Mouse (Mus musculus) lung, embryonic 14.5 days (tissue): ENCODE measurements around the gene Tcf25. TPM values are rescaled to one million over a fixed set of nuclear protein-coding genes. Genes with fewer than 3 reads are reported as not detected.

Experiments used
- ATAC-seq: fragments of 200-750 bp; cut with Nextera tagmentation; 2 replicates; pipeline ENCODE4 v1.8.0; 2017; ENCODE audit warnings: mild to moderate bottlenecking, moderate TSS enrichment, moderate library complexity; ENCODE audit not compliant: insufficient read depth
- DNase-seq: peaks from one replicate; pipeline ENCODE4 v3.0.0-alpha.2; 2015
- H3K27ac ChIP-seq: fragments of 300-500 bp; sonication (generic); 2 replicates; pipeline ENCODE4 v1.5.1; 2014; ENCODE audit warnings: low read depth, mild to moderate bottlenecking, moderate library complexity
- H3K27me3 ChIP-seq: fragments of 300-500 bp; sonication (generic); 2 replicates; pipeline ENCODE4 v1.6.1; 2014; ENCODE audit warnings: low read length, control low read depth; ENCODE audit not compliant: insufficient read depth
- H3K36me3 ChIP-seq: fragments of 300-500 bp; sonication (generic); 2 replicates; pipeline ENCODE4 v1.6.1; 2014; ENCODE audit warnings: control low read depth; ENCODE audit not compliant: insufficient read depth
- H3K4me1 ChIP-seq: fragments of 300-500 bp; sonication (generic); 2 replicates; pipeline ENCODE4 v1.6.1; 2014; ENCODE audit warnings: antibody characterized with exemption, control low read depth; ENCODE audit not compliant: insufficient read depth
- H3K4me2 ChIP-seq: fragments of 300-500 bp; sonication (generic); 2 replicates; pipeline ENCODE4 v1.6.1; 2014; ENCODE audit warnings: mild to moderate bottlenecking
- H3K4me3 ChIP-seq: fragments of 300-500 bp; sonication (generic); 2 replicates; pipeline ENCODE4 v1.5.1; 2014; ENCODE audit warnings: low read depth, low read length
- H3K9ac ChIP-seq: fragments of 300-500 bp; sonication (generic); 2 replicates; pipeline ENCODE4 v1.6.1; 2014
- H3K9me3 ChIP-seq: fragments of 300-500 bp; sonication (generic); 2 replicates; pipeline ENCODE4 v1.6.1; 2016; ENCODE audit warnings: low read depth, low read length, control low read depth
- CTCF ChIP-seq: IDR thresholded peaks from 2 replicates; pipeline ENCODE4 v1.5.1; 2016; ENCODE audit warnings: antibody characterized with exemption, low read depth
- WGBS: fragments of 180-500 bp; shearing (Covaris S2); extraction: QIAGEN DNeasy Blood & Tissue Kit; methylation state at CpG from one replicate; pipeline ENCODE4 v1.1.7; 2014; 5-methylcytosine and 5-hydroxymethylcytosine counted together
- polyA plus RNA-seq: library from polyadenylated mRNA; unstranded; fragments of >200 nt; fragmentation: Nextera tagmentation; extraction: Ambion mirVana; gene quantifications from 2 replicates; pipeline ENCODE4 v1.2.1, GENCODE M21; 2014

Tcf25 gene
- polyA plus RNA-seq, 1 experiment from 2014 or later: 146 TPM

- no peak overlapping the region for H3K9ac ChIP-seq
- no peak overlapping the region for H3K4me3 ChIP-seq
- DNase-seq (no peak), ATAC-seq (no peak)
- no peaks in the 10 kb centered on the region for H3K36me3 ChIP-seq
- no peak overlapping the region for H3K4me2 ChIP-seq
- no peak overlapping the region for H3K27ac ChIP-seq
- TF ChIP-seq CTCF: no peak
- peaks cover 3% of the 10 kb centered on the region; the same call in 1 of the 2 replicates for H3K4me1 ChIP-seq
- H3K27me3 ChIP-seq: no peaks in the 10 kb centered on the region
- 73% methylated on average over 27 of the region's 27 CpGs for WGBS
- H3K9me3 ChIP-seq: no peaks in the 10 kb centered on the region
Measured at GRCm38 (mm10) chr8:123341040-123342015, 32.2 kb upstream of the Tcf25 start.

- no peak overlapping the region for H3K9ac ChIP-seq
- H3K27ac ChIP-seq: no peak overlapping the region
- DNase-seq (peak; percentile 24), ATAC-seq (no peak)
- TF ChIP-seq CTCF: no peak
- no peaks in the 10 kb centered on the region for H3K36me3 ChIP-seq
- peaks cover 3% of the 10 kb centered on the region; the same call in 1 of the 2 replicates for H3K4me1 ChIP-seq
- H3K4me3 ChIP-seq: no peak overlapping the region
- WGBS: 75% methylated on average over 8 of the region's 8 CpGs
- H3K27me3 ChIP-seq: no peaks in the 10 kb centered on the region
- H3K4me2 ChIP-seq: no peak overlapping the region
- H3K9me3 ChIP-seq: no peaks in the 10 kb centered on the region
Measured at GRCm38 (mm10) chr8:123342253-123342652, 31.3 kb upstream of the Tcf25 start.

- Histone ChIP-seq H3K36me3 (no peaks in the 10 kb centered on the region), H3K27ac (no peak overlapping the region), H3K9me3 (no peaks in the 10 kb centered on the region), H3K27me3 (no peaks in the 10 kb centered on the region), H3K4me3 (no peak overlapping the region), H3K4me1 (peaks cover 7% of the 10 kb centered on the region), H3K4me2 (no peak overlapping the region; the same call in 1 of the 2 replicates), H3K9ac (no peak overlapping the region)
- no peak for TF ChIP-seq CTCF
- DNase-seq (no peak), ATAC-seq (no peak)
- WGBS: 56% methylated on average over 7 of the region's 7 CpGs
Measured at GRCm38 (mm10) chr8:123342911-123343310, 30.6 kb upstream of the Tcf25 start.

- WGBS: 69% methylated on average over 12 of the region's 12 CpGs
- no peaks in the 10 kb centered on the region for H3K27me3 ChIP-seq
- DNase-seq (peak; percentile 30), ATAC-seq (no peak)
- no peaks in the 10 kb centered on the region for H3K36me3 ChIP-seq
- H3K4me2 ChIP-seq: no peak overlapping the region; the same call in 1 of the 2 replicates
- no peak overlapping the region for H3K9ac ChIP-seq
- peaks cover 10% of the 10 kb centered on the region for H3K4me1 ChIP-seq
- H3K4me3 ChIP-seq: no peak overlapping the region
- TF ChIP-seq CTCF: no peak
- H3K27ac ChIP-seq: no peak overlapping the region
- no peaks in the 10 kb centered on the region for H3K9me3 ChIP-seq
Measured at GRCm38 (mm10) chr8:123343422-123343821, 30.1 kb upstream of the Tcf25 start.

- no peak overlapping the region for H3K4me2 ChIP-seq
- H3K27me3 ChIP-seq: no peaks in the 10 kb centered on the region
- H3K4me1 ChIP-seq: peaks cover 17% of the 10 kb centered on the region
- no peaks in the 10 kb centered on the region for H3K36me3 ChIP-seq
- no peak for DNase-seq
- no peak overlapping the region for H3K4me3 ChIP-seq
- no peak for ATAC-seq
- no peaks in the 10 kb centered on the region for H3K9me3 ChIP-seq
- 68% methylated on average over 8 of the region's 8 CpGs for WGBS
- H3K27ac ChIP-seq: no peak overlapping the region
- TF ChIP-seq CTCF: no peak
- no peak overlapping the region for H3K9ac ChIP-seq
Measured at GRCm38 (mm10) chr8:123345135-123345534, 28.4 kb upstream of the Tcf25 start.

GRCm38 (mm10) chr8:123345856-123346255 lies 27.7 kb upstream of the Tcf25 start:
- Histone ChIP-seq H3K4me1 (peaks cover 17% of the 10 kb centered on the region), H3K9me3 (no peaks in the 10 kb centered on the region), H3K27ac (peak overlapping the region; percentile 30; the same call in 1 of the 2 replicates), H3K4me2 (no peak overlapping the region), H3K4me3 (no peak overlapping the region), H3K27me3 (no peaks in the 10 kb centered on the region), H3K36me3 (no peaks in the 10 kb centered on the region), H3K9ac (no peak overlapping the region)
- DNase-seq (no peak), ATAC-seq (no peak)
- WGBS: 57% methylated on average over 6 of the region's 6 CpGs
- TF ChIP-seq CTCF: no peak

GRCm38 (mm10) chr8:123347293-123347692 lies 26.3 kb upstream of the Tcf25 start:
- ATAC-seq (no peak), DNase-seq (no peak)
- 60% methylated on average over 2 of the region's 2 CpGs for whole genome bisulfite sequencing
- TF ChIP-seq CTCF: no peak
- Histone ChIP-seq H3K4me3 (no peak overlapping the region), H3K4me2 (no peak overlapping the region), H3K27ac (no peak overlapping the region), H3K27me3 (no peaks in the 10 kb centered on the region), H3K9ac (no peak overlapping the region), H3K4me1 (peaks cover 17% of the 10 kb centered on the region), H3K36me3 (no peaks in the 10 kb centered on the region), H3K9me3 (no peaks in the 10 kb centered on the region)
